Mouse (Mus musculus) liver, embryonic 14.5 days (tissue): ENCODE results near the gene Vmn1r24.

Experiments
- CTCF ChIP-seq: IDR thresholded peaks from 2 replicates; pipeline ENCODE4 v1.5.1; 2016; ENCODE audit warnings: antibody characterized with exemption, low read depth, control low read depth
- EP300 ChIP-seq: IDR thresholded peaks from 2 replicates; pipeline ENCODE4 v1.6.1; 2016; ENCODE audit warnings: antibody characterized with exemption, low read depth

GRCm38 (mm10) chr6:57980710-57981109 lies 19.4 kb upstream of the Vmn1r24 start, which contains the start of gene Vmn1r25:
- TF ChIP-seq CTCF = no peak
- TF ChIP-seq EP300 = no peak
